Mouse (Mus musculus): ENCODE results near the gene Padi2. TPM values are rescaled to one million over a fixed set of nuclear protein-coding genes. Genes with fewer than 3 reads are reported as not detected.

The Padi2 gene
- total and polyA plus RNA-seq, 2 experiments from 2014 or later: 3.3 to 7.1 TPM

DNA sequence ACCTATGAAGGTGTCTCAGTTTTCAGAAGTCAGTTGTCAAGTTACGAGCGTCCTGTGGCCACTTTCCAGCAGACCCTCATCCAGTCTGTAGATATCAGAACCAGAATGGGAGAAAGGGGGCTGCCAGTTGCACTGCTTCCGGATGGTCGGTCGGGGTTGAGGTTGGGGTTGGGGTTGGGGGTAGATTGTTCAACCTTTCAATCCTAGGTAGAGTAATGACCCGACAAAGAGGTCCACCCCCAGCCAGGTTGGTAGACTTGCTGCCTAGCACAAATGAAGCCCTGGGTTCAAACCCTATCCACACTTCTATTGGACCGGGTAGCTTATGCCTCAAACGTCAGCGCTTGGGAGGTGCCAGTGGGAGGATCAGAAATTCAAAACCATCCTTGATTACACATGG is 27.5 kb upstream of the Padi2 start:
- Histone ChIP-seq H3K27me3 (ENCODE audit: insufficient read depth, low read length) (no peaks in the 10 kb centered on the region), H3K9me3 (ENCODE audit: low read length) (no peaks in the 10 kb centered on the region), H3K36me3 (ENCODE audit: insufficient read depth, low read length) (no peaks in the 10 kb centered on the region), H3K4me1 (ENCODE audit: insufficient read depth, low read length) (no peaks in the 10 kb centered on the region), H3K27ac (ENCODE audit: low read depth, low read length) (no peak overlapping the region), H3K4me2 (ENCODE audit: low read depth, low read length, poor library complexity, severe bottlenecking) (no peak overlapping the region), H3K9ac (replicated peaks; ENCODE audit: low read length, poor library complexity, severe bottlenecking) (no peak overlapping the region), H3K4me3 (ENCODE audit: low read depth, low read length) (no peak overlapping the region)
- ATAC-seq (ENCODE audit: low FRiP score) (no peak), DNase-seq (ENCODE audit: low spot score) (no peak)
- TF ChIP-seq CTCF (IDR thresholded peaks at IDR 0.05): no peak
- WGBS: 89% methylated on average over 9 of the region's 9 CpGs

DNA sequence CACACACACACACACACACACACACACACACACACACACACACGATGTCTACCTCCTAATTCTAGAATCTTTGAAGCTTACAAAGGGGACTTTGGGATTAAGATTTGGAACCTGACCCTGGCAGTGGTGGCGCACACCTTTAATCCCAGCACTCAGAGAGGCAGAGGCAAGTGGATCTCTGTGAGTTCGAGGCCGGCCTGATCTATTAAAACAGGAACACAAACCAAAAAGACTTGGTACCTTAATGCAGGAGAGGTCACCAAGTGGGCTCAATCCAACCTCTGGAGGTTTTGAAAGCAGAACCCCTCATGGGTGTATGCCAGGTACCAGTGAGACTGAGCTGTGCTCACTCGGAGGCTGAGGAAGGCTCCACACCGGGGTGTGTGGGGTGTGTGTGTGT is 27.0 kb upstream of the Padi2 start:
- H3K27ac ChIP-seq (ENCODE audit: low read depth, low read length): no peak overlapping the region
- H3K9me3 ChIP-seq (ENCODE audit: low read length): no peaks in the 10 kb centered on the region
- ATAC-seq (ENCODE audit: low FRiP score) (no peak), DNase-seq (ENCODE audit: low spot score) (no peak)
- no peak overlapping the region for H3K4me3 ChIP-seq (ENCODE audit: low read depth, low read length)
- no peaks in the 10 kb centered on the region for H3K36me3 ChIP-seq (ENCODE audit: insufficient read depth, low read length)
- no peaks in the 10 kb centered on the region for H3K4me1 ChIP-seq (ENCODE audit: insufficient read depth, low read length)
- H3K27me3 ChIP-seq (ENCODE audit: insufficient read depth, low read length): no peaks in the 10 kb centered on the region
- no peak overlapping the region for H3K4me2 ChIP-seq (ENCODE audit: low read depth, low read length, poor library complexity, severe bottlenecking)
- TF ChIP-seq CTCF (IDR thresholded peaks at IDR 0.05): no peak
- WGBS: 95% methylated on average over 6 of the region's 6 CpGs
- no peak overlapping the region for H3K9ac ChIP-seq (replicated peaks; ENCODE audit: low read length, poor library complexity, severe bottlenecking)

DNA sequence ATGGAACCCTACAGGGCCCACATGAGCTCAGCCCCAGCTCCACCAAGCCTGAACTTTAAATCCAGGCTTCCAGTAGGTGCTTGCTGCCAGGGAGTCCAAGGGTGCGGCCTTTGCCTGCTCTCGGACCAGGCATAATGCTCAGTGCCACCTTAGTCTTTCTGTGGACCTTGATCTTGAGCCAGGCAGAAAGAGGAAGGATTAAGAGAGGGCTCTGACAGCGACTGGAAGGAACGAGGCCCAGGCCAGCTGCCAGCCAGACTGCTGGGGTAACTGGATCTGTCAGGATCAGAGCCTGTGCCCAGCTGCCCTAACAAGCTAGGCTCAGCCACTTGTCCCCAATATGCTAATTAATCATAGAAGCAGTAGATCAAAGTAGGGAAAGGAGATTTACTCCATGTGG is 26.4 kb upstream of the Padi2 start:
- DNase-seq (ENCODE audit: low spot score) (peak; percentile 60), ATAC-seq (ENCODE audit: low FRiP score) (no peak)
- Histone ChIP-seq H3K9ac (replicated peaks; ENCODE audit: low read length, poor library complexity, severe bottlenecking) (no peak overlapping the region), H3K4me3 (ENCODE audit: low read depth, low read length) (no peak overlapping the region), H3K36me3 (ENCODE audit: insufficient read depth, low read length) (no peaks in the 10 kb centered on the region), H3K4me2 (ENCODE audit: low read depth, low read length, poor library complexity, severe bottlenecking) (no peak overlapping the region), H3K4me1 (ENCODE audit: insufficient read depth, low read length) (no peaks in the 10 kb centered on the region), H3K9me3 (ENCODE audit: low read length) (no peaks in the 10 kb centered on the region), H3K27ac (ENCODE audit: low read depth, low read length) (no peak overlapping the region), H3K27me3 (ENCODE audit: insufficient read depth, low read length) (no peaks in the 10 kb centered on the region)
- 46% methylated on average over 4 of the region's 4 CpGs for WGBS
- no peak for TF ChIP-seq CTCF (IDR thresholded peaks at IDR 0.05)

DNA sequence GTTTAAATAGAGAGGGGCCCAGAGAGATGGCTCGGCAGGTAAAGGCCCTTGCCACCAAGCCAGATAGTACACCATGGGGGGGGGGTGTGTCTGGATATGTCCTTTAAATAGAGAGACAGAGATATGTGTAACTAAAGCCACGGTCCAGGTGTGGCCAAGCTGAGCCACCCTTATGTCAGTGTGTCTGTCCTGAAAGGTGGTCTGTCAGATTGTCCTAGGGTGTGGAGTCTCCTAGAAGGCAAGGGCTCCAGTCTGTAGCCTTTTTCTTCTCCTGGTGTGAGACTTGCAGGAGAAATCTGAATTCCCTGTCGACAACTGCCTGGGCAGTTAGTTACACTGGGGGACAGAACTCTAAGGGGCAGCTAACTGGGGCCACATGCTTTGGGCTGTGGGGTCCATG is 25.9 kb upstream of the Padi2 start:
- Histone ChIP-seq H3K4me1 (ENCODE audit: insufficient read depth, low read length) (no peaks in the 10 kb centered on the region), H3K4me3 (ENCODE audit: low read depth, low read length) (no peak overlapping the region), H3K9ac (replicated peaks; ENCODE audit: low read length, poor library complexity, severe bottlenecking) (no peak overlapping the region), H3K27ac (ENCODE audit: low read depth, low read length) (no peak overlapping the region), H3K27me3 (ENCODE audit: insufficient read depth, low read length) (no peaks in the 10 kb centered on the region), H3K36me3 (ENCODE audit: insufficient read depth, low read length) (no peaks in the 10 kb centered on the region), H3K9me3 (ENCODE audit: low read length) (no peaks in the 10 kb centered on the region), H3K4me2 (ENCODE audit: low read depth, low read length, poor library complexity, severe bottlenecking) (no peak overlapping the region)
- no peak for TF ChIP-seq CTCF (IDR thresholded peaks at IDR 0.05)
- ATAC-seq (ENCODE audit: low FRiP score) (no peak), DNase-seq (ENCODE audit: low spot score) (no peak)
- 71% methylated on average over 3 of the region's 3 CpGs for WGBS

DNA sequence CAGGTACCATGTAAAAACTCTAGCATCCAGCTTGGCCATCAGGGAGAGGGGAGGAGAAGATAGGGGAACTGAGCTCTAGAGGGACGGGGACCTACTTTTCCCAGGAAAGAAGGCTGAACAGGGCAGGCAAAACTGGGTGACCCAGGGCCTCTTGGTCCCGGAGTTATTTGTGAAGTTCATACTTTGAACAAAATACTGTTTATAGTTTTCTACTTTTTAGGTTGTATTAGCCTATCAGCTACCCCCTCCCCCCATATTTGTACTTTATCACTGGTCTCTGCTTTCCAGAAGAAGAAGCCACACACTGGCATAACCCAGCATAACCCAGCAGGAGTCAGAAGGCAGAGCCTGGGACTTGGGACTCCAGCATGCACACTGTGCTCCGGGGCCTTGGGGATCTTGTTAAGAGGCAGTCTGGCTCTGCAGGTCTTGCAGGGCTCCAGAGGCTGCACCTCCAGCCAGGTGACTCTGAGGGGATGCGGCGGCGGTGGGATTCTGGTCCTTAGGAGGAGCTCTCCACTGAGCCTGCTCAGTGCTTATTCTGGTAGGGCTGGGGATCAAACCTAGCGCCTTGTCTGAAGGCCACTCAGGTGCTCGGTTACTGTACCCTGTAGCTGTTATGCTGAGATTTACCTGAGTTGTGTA is 25.0 kb upstream of the Padi2 start:
- Histone ChIP-seq H3K27ac (ENCODE audit: low read depth, low read length) (no peak overlapping the region), H3K36me3 (ENCODE audit: insufficient read depth, low read length) (no peaks in the 10 kb centered on the region), H3K4me1 (ENCODE audit: insufficient read depth, low read length) (no peaks in the 10 kb centered on the region), H3K4me2 (ENCODE audit: low read depth, low read length, poor library complexity, severe bottlenecking) (no peak overlapping the region), H3K27me3 (ENCODE audit: insufficient read depth, low read length) (no peaks in the 10 kb centered on the region), H3K4me3 (ENCODE audit: low read depth, low read length) (no peak overlapping the region), H3K9ac (replicated peaks; ENCODE audit: low read length, poor library complexity, severe bottlenecking) (no peak overlapping the region), H3K9me3 (ENCODE audit: low read length) (no peaks in the 10 kb centered on the region)
- ATAC-seq (ENCODE audit: low FRiP score): no peak
- no peak for DNase-seq (ENCODE audit: low spot score)
- TF ChIP-seq CTCF (IDR thresholded peaks at IDR 0.05): no peak
- WGBS: 91% methylated on average over 8 of the region's 8 CpGs

DNA sequence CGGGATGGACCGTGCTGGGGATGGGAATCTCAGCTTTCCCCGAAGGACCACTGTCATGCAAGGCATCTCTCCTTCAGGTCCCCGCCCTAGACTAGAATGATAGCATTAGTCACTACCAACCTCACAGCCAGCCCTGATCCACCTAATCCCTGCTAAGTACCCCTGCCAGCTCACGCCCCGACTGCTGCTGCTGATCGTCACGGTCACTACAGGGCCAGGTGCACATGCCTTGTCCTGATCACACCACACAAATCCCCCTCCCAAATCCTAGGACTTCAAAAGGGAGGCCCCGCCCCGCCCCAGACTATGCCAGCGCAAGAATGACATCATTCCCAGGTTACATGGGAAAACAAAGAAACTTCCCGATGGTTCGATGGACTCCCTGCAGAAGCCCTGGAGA is 24.4 kb upstream of the Padi2 start:
- no peaks in the 10 kb centered on the region for H3K27me3 ChIP-seq (ENCODE audit: insufficient read depth, low read length)
- H3K4me2 ChIP-seq (ENCODE audit: low read depth, low read length, poor library complexity, severe bottlenecking): no peak overlapping the region
- no peaks in the 10 kb centered on the region for H3K36me3 ChIP-seq (ENCODE audit: insufficient read depth, low read length)
- H3K9ac ChIP-seq (replicated peaks; ENCODE audit: low read length, poor library complexity, severe bottlenecking): no peak overlapping the region
- no peak for DNase-seq (ENCODE audit: low spot score)
- no peaks in the 10 kb centered on the region for H3K9me3 ChIP-seq (ENCODE audit: low read length)
- no peak overlapping the region for H3K27ac ChIP-seq (ENCODE audit: low read depth, low read length)
- no peak for ATAC-seq (ENCODE audit: low FRiP score)
- H3K4me1 ChIP-seq (ENCODE audit: insufficient read depth, low read length): no peaks in the 10 kb centered on the region
- WGBS: 92% methylated on average over 13 of the region's 13 CpGs
- no peak overlapping the region for H3K4me3 ChIP-seq (ENCODE audit: low read depth, low read length)
- no peak for TF ChIP-seq CTCF (IDR thresholded peaks at IDR 0.05)

Data from midbrain, postnatal 0 days (tissue).